Mouse (Mus musculus) mesoderm, embryonic 11.5 days (tissue): Measurements from ENCODE around the gene Chn2.
A peak's percentile ranks its signal among the peaks of the same experiment; 100 is the strongest.

Experiments used
- DNase-seq: peaks from one replicate; pipeline ENCODE4 v3.0.0-alpha.2; 2012; ENCODE audit warnings: low read depth, low spot score

Chn2 gene

GRCm38 (mm10) chr6:54075419-54075818 lies 36.1 kb downstream of the Chn2 start:
- no peak for DNase-seq

GRCm38 (mm10) chr6:54076625-54077024 lies 37.3 kb downstream of the Chn2 start:
- DNase-seq = no peak

GRCm38 (mm10) chr6:54078269-54078668 lies 38.9 kb downstream of the Chn2 start:
- DNase-seq = no peak

- DNase-seq = no peak
Measured at GRCm38 (mm10) chr6:54079881-54080280, 40.5 kb downstream of the Chn2 start.

GRCm38 (mm10) chr6:54080518-54081285 lies 41.3 kb downstream of the Chn2 start:
- no peak for DNase-seq

GRCm38 (mm10) chr6:54082576-54082975 lies 43.2 kb downstream of the Chn2 start:
- DNase-seq = no peak

- DNase-seq = no peak
Measured at GRCm38 (mm10) chr6:54084046-54084445, 44.7 kb downstream of the Chn2 start.

GRCm38 (mm10) chr6:54085009-54085408 lies 45.7 kb downstream of the Chn2 start:
- DNase-seq = no peak

- DNase-seq = no peak
Measured at GRCm38 (mm10) chr6:54088168-54088567, 48.8 kb downstream of the Chn2 start.

- DNase-seq = no peak
Measured at GRCm38 (mm10) chr6:54090822-54091221, 51.5 kb downstream of the Chn2 start.

- no peak for DNase-seq
Measured at GRCm38 (mm10) chr6:54092920-54093319, 53.6 kb downstream of the Chn2 start.

- peak; percentile 35 for DNase-seq
Measured at GRCm38 (mm10) chr6:54096147-54096761, 56.9 kb downstream of the Chn2 start.

- DNase-seq = peak; percentile 34
Measured at GRCm38 (mm10) chr6:54096836-54097235, 57.5 kb downstream of the Chn2 start.

- no peak for DNase-seq
Measured at GRCm38 (mm10) chr6:54098339-54098738, 59.0 kb downstream of the Chn2 start.

GRCm38 (mm10) chr6:54099659-54100058 lies 60.3 kb downstream of the Chn2 start:
- no peak for DNase-seq

- DNase-seq = no peak
Measured at GRCm38 (mm10) chr6:54102210-54102609, 62.9 kb downstream of the Chn2 start.

GRCm38 (mm10) chr6:54103276-54103975 lies 64.1 kb downstream of the Chn2 start:
- no peak for DNase-seq

GRCm38 (mm10) chr6:54111416-54111984 lies 72.1 kb downstream of the Chn2 start:
- no peak for DNase-seq

GRCm38 (mm10) chr6:54113338-54113737 lies 74.0 kb downstream of the Chn2 start:
- no peak for DNase-seq

GRCm38 (mm10) chr6:54114412-54114811 lies 75.1 kb downstream of the Chn2 start:
- no peak for DNase-seq

- DNase-seq = no peak
Measured at GRCm38 (mm10) chr6:54116299-54116698, 76.9 kb downstream of the Chn2 start.

GRCm38 (mm10) chr6:54117001-54117591 lies 77.7 kb downstream of the Chn2 start:
- no peak for DNase-seq
